Mouse (Mus musculus): ENCODE data around the gene Gm44790. TPM values are rescaled to one million over a fixed set of nuclear protein-coding genes. Genes with fewer than 3 reads are reported as not detected.

Gm44790 gene
- total RNA-seq, 2 experiments from 2014 or later = not detected

DNA sequence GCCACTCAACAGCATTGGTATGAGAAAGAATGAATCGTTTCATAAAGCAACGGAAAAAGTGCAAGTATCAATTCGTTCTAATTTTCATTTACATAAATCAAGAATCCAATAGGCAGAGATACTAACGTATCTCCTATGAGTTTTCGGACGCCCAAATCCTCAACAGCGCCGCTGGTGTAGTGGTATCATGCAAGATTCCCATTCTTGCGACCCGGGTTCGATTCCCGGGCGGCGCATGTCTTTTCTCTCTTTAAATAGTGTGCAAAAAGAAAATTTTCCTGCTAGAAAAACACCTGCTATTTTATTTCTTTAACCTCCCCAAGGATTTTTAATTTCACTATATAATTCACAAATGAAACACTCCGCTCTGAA, 22.7 kb upstream of the Gm44790 start:
- ATAC-seq (ENCODE audit: poor library complexity, severe bottlenecking) = peak; percentile 40

DNA sequence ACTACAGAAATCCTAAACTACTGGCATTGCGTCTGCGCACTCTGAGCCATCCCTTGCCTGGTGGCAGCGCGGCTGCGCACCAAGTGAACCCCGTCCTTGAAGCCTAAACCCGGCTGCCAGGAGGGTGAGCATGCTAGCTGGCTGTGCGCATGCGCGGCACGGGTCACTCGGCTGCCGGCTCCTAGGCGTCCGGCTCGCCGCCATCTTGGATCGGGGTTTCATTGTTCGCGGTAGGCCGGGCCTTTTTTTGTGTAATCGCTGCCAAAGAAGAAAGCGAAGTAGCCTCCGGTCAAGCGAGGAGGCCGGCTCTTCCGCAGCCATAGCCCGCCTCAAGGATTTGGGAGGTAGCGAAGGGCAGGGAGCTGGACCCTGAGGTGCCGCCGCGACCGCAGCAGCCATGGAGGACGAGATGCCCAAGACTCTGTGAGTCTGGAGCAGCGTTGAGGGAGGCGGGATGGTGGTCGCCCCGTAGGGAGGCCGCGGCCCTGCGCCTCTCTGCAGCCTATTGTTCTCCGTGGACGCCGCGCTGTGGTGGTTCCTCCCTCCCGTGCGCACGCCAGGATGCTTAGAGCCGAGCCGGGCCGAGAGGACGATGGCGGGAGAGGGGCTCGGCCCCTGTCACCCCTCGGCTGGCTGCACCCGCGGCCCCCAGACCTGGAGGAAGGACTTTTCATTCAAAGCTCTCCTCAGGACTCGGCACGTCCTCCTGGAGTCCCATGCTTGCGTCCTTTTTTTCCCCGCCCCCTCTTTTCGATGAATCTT, 22.2 kb upstream of the Gm44790 start, which contains the start of gene Tia1:
Tia1 (plus strand) TSS at position 120 of the 762 bp plus-strand sequence.
- peak; percentile 90 for ATAC-seq (ENCODE audit: poor library complexity, severe bottlenecking)

DNA sequence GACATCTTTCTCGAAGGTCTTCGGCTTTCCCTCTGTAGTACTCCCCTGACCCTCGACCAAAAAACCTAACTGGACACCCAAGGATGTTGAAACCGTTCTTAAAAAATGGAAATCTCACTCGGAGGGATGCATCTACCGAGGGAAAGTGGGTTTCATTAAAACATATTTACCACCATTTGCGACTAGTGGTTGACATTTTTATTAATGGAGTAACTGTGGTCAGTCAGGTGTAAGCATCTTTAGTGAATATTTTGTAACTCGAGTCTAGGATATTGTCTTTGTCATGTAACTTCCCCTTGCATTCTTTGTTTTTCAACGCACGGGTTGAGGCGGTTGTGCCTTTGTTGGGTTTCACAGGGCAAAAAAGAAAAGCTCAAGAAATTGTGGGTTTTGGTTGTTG, 21.5 kb upstream of the Gm44790 start:
- ATAC-seq (ENCODE audit: poor library complexity, severe bottlenecking) = no peak

DNA sequence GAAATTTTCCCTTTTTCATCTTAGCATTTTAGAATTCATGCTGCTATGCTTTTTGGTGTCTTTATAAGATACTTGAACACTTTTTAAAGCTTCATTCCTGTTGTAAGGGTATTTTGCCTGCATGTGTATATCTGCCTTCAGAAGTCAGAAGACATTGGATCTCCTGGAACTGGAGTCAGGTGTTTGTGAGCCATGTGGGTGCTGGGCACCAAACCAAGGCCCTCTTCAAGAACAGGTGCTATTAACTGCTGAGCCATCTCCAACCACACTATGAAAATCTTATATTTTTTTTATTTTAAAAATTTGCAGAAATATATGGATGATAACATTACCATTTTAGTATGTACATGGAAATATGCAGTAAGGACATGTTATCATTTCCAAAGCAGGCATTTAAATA, 20.2 kb upstream of the Gm44790 start:
- ATAC-seq (ENCODE audit: poor library complexity, severe bottlenecking) = no peak

DNA sequence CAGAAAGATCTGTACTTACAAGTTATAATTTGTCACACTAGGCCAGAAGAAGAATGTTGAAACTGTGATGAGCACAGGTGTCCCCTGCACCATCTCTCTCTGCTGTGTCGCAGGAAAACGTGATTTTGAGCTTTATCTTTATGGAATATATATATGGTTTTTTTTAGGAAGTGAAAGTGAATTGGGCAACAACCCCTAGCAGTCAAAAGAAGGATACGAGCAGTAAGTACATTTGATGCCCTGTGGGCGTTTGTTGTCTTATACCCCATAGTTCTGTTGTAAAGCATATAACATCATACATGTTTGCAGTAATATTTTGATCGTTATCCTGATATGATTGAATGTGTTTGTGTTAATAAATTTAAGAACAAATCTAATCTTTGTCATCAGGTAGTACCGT, 7.7 kb upstream of the Gm44790 start:
- peak; percentile 86 for ATAC-seq (ENCODE audit: poor library complexity, severe bottlenecking)

DNA sequence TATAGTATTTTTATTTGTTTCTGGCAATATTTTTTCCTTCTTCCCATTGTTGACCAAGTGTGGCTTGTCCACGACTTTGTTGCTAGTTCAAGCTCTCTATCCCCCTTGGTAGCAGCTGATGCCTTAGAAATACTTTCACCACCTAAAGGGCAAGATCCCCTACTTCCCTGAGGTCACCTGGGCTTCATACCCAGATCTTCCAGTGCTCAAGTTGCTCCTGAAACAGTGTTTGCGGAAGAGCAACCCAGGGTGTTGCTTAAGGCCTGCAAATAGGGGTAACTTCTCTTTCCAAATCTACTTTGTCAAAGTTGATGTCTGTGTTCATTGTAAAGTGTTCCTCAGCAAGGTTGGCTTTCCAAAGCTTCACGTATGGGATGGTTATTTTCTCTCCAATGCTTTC, 7.2 kb upstream of the Gm44790 start:
- peak; percentile 71 for ATAC-seq (ENCODE audit: poor library complexity, severe bottlenecking)

DNA sequence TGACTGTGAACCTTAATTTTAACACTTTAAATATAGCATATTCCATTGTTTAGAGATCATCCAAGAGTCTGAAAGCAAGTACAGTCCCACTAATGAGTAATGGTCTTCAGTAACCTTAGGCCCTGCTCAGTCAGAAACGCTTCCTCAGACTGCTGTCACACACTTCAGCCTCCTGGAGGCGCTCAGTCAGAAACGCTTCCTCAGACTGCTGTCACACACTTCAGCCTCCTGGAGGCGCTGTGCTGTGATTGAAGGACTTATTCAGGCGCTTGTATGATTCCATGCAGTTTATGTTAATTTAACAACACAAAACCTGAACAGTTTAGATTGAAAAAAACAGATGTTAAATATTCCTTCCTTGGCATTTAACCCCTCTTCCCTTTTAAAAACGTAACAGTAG, 6.0 kb upstream of the Gm44790 start:
- peak; percentile 71 for ATAC-seq (ENCODE audit: poor library complexity, severe bottlenecking)

DNA sequence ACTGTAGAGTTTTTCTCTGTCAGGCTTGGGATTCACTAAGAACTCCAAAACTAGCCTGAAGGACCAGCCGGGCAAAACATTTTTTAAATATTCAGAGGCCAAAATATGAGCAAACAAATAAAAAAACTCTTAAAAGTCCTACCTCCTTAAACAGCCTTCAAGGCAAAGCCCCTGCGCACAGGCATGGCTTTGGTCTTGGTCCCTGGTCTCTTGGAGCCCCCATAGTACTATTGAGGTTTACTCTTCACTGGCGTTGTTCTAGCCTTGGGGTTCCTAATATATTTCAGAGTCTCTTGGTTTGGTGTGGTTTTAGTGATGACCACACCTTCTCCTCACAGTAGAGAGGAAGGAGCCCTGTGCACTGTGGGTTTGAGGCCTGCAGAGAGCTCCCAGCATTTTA, 5.1 kb downstream of the Gm44790 start:
- no peak for ATAC-seq (ENCODE audit: poor library complexity, severe bottlenecking)

DNA sequence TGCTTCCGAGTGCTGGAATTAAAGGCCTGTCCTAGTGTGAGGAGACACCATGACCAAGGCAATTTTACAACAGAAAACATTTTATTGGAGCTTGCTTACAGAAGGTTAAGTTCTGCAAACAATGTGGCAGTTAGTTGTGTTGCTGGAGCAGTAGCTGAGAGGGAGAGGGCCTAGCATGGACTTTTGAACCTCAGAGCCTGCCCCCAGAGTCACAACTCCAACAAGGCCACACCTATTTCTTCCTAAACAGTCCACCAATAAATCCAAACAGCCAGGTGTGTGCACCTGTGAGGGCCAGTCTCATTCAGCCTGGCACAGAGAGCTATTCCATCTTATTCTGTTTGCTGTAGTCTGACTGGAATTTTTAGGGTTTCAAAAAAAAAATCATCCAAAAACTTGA, 7.2 kb downstream of the Gm44790 start:
- ATAC-seq (ENCODE audit: poor library complexity, severe bottlenecking) = no peak

DNA sequence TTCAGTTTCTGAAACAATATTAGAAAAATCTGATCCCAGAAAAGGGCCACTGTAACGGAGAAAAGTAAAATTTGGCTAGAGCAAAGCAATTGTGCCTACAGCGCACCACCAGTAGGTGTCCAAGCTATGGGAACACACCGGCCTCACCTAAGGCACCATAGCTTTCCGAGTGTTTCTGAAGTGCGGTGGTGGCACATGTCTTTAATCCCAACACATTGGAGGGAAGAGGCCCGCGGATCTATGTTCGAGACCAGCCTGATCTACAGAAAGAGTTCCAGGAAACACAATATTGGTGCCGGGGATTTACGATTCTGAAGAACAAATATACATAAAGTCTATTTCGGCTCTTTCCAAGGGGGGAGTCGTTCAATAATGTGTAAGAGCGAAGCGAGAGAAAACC, 11.3 kb downstream of the Gm44790 start:
- ATAC-seq (ENCODE audit: poor library complexity, severe bottlenecking) = peak; percentile 43

DNA sequence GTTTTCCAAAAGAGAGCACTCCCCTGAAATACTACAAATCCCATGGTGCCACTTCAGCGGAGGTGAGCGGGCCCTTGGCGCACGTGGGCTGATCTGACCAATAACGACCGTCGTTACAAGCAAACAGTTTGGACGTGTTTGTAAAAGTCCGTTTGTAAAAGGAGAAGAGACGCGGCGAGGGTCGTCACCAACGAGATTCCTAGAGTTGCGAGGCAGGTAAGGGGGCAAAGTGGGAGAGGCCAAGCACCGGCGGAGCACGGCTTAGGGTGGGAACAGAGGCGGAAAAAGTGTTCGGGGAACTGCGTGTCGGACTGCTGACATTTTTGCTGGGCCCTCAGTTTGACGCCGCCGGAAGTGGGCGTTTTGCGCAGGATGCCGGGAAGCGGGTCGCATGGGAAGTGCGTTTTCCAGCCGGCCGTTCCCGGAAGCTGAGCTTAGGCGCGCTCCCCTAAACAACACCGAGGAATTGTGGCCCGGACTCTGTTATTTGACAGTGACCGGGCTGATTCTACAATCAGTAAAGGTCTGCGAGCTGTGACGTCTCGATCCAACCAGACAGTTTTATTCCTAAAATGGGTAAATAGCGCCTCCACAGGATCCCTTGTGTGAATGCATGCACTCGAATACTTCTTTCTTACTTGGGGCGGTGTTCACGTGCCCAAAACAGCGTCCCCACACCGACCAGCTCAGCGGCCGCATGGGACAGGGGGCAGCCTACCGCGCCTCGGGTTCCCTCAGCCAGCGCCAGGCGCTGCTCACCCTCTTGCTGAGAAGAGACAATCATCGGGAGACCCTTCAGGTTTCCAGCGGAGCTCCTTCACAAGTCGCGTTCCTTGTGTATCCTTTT, 12.0 kb downstream of the Gm44790 start, which contains the start of gene C87436:
C87436 (plus strand) TSS at position 103 of the 847 bp plus-strand sequence.
- ATAC-seq (ENCODE audit: poor library complexity, severe bottlenecking) = peak; percentile 89

DNA sequence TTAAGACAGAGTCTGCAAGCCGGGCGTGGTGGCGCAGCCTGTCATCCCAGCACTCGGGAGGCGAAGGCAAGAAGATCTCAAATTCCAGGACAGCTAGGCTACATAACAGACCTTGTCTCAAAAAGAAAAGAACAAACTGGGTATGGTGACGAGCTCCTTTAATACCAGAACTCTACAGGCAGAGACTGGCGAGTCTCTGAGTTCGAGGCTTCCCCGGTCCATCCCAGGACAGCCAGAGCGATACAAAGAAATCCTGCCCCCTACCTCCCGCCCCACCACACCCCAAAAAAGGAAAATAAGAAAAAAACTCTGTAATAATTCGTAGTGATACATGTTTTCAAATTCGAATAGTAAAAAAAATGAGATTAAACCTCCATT, 12.7 kb downstream of the Gm44790 start:
- no peak for ATAC-seq (ENCODE audit: poor library complexity, severe bottlenecking)

DNA sequence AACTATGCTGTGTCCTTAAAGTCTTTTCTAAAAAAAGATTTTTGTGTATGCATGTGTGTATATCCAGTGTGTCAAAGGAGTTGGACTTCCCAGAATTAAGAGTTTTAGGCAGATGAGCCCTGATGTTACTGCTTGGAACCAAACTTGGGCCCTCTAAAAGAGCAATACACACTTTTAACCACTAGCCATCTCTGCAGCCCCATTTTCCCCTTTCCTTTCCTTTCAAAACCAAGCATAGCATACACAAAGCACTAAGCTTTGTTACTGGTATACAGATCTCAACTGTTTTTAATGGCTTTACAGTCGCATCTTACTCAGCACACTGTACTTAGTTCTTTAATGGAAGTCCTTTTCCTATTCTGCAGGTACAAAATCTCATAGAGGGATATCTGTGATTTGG, 13.1 kb downstream of the Gm44790 start:
- ATAC-seq (ENCODE audit: poor library complexity, severe bottlenecking) = no peak

DNA sequence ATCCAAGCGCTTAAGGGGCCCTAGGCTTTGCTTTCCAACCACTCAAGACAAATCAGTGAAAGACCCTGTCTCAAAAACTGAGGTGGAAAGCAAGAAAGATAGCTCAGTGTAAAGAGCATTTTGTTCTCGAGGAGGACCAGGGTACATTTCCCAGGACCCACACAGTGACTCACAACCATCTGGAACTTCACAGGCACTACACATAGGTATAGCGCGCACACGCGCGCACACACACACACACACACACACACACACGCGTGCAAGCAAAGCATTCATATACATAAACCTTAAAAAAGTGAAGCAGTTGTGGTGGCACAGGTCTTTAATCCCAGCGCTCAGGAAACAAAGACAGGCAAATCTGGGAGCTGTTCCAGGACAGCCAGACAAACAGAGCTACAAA, 15.1 kb downstream of the Gm44790 start:
- ATAC-seq (ENCODE audit: poor library complexity, severe bottlenecking) = no peak

DNA sequence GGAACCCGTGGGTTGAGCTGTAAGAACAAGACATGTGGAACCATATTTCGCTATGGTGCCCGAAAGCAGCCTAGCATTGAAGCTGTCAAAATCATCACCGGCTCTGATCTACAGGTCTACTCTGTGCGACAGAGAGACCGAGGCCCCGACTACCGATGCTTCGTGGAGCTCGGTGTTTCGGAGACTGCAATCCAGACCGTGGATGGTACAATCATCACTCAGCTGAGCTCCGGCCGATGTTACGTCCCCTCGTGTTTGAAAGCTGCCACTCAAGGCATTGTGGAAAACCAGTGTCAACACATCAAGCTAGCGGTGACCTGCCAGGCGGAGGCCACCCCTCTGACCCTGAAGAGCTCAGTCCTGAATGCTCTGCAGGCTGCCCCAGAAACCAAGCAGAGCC, 19.1 kb downstream of the Gm44790 start:
- no peak for ATAC-seq (ENCODE audit: poor library complexity, severe bottlenecking)

DNA sequence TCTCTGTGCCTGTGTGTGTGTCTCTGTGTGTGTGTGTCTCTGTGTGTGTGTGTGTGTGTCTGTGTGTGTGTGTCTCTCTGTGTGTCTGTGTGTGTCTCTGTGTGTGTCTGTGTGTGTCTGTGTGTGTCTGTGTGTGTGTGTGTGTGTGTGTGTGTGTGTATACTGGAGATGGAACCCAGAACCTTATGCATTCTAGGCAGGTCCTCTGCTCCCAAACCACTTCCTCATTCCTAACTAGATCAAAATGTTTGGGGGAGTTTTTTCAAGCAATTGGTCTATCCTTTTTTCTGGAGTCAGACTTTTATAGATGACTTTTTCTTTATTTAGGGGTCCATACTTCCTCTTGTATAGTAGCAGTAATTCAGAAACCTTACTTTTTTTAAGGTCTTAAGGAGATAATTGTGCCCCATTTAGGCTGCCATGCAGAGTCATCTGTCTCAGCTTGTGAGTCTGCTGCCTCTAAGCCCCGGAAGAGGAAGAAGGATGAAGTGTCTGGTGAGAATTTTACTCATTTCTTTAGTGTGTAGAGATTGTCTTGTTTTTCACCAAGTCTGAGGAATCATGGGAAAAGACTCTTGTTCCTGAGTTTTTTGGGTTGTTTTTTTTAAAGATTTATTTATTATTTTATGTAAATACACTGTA, 20.6 kb downstream of the Gm44790 start:
- ATAC-seq (ENCODE audit: poor library complexity, severe bottlenecking) = peak; percentile 77

DNA sequence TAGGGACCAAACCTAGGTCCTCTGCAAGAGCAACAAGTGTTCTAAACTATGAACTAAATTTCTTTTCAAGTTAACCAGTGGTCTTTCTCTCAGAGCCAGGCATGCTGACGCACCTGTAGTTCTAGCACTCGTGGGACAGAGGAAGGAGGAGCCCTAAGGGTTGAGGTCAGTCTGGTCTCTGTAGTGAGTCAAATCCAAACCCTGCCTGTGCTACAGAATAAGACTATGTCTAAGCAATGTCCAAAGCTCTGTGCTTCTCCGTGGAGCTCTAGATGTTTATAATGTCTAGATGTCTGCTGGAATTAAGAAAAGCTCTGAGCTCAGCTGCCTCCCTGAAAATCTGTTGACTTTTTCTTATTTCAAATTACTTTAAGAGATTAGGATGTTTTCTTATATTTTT, 30.3 kb downstream of the Gm44790 start:
- no peak for ATAC-seq (ENCODE audit: poor library complexity, severe bottlenecking)

DNA sequence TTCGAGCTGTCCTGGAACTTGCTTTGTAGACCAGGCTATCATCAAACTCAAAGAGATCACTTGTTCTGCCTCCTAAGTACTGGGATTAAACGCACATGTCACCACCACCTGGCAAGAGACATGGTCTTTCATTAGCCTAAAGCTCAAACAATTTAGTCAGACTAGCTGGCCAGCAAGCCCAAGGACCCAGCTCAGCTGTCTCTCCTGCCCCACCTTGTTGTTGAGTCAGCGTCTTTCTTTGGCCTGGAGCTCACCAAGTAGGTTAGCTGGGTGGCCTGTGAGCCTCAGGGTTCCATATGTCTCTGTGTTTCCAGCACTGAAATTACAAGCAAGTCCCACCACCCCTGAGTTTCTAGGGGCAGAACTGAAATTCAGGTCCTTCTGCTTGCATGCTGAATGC, 36.6 kb downstream of the Gm44790 start:
- ATAC-seq (ENCODE audit: poor library complexity, severe bottlenecking) = no peak

DNA sequence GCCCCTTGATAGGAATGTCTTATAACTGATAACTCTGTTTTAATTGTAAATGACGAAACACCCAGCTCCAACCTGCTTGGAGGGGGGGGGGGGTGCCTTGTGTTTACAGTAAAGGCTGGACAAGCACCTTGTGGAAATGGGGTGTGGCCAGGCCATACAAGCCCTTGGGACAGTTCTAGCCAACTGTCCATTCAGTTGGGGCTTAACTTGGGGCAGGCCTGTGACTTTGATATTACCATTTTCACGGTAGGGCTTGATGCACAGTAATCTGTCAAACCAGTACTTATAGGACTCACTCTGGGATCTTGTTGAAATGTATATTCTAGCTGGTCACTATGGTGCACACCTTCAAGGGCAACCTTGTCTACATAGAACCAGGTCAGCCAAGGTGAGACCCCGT, 44.9 kb downstream of the Gm44790 start:
- no peak for ATAC-seq (ENCODE audit: poor library complexity, severe bottlenecking)

DNA sequence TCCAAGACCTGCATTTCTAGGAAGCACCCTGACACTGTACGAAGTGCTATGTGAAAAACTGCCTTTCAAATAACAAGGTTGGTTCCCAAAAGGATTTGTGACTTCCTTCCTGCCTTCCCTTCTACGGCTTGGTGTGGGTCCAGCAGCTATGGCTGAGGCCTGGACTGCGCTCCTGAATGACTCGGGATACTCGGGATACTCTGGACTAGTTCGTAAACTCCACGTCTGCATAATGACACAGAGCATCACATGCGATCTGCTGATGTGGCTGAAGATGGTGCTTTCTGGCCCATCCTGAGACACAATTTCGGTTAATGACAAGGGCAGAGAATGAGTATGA, 45.3 kb downstream of the Gm44790 start:
- ATAC-seq (ENCODE audit: poor library complexity, severe bottlenecking) = peak; percentile 14

DNA sequence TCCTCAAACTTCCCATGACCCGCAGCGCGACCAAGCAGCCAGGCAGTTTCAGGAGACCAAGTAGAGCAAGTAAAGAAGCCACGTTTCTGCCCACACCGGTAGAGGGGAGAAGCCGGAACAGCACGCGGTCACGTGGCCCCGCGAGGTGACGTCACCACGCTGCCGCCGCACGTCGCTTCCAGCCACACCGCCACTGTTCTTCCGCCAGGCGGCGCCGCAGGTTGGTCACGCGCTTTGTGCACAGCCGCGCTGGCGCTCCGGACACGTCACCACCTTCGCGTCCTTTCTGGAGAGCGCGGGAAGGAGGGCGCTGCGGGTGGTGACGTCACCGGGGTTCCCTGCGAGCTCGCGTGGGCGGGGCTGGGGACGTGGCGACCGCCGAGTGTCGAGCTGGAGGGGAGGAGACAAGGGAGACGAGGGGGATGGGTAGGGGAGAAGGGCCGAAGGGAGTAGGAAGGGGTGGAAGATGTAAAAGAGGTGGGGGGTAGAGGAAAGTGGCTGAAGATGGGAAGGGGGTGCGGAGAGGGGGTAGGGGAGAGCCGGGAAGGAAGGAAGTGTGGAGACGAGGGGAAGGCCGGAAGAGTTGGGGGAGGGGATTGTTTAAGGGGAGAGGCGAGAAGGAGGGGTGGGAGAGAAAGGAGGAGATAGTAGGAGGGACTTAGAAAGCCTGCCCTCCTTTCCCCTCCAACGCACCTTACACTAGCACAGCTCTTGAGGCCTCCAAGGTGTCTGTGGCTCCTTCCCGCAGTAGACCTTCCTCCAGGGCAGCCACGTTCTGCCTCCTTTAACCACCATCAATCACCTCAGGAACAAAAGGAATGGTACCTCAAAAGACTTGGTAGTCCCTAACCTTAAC, 45.9 kb downstream of the Gm44790 start:
- peak; percentile 95 for ATAC-seq (ENCODE audit: poor library complexity, severe bottlenecking)

Data from megakaryocyte, adult 5-6 weeks (primary cell).